Mouse (Mus musculus) midbrain, embryonic 12.5 days (tissue): ENCODE measurements at regions not wholly inside any gene's neighbourhood (a gene's known extent, or its start where the extent isn't known, plus 50 kb on each side); places are given as distances from the start of the nearest gene placed in this dataset.
A peak's percentile ranks its signal among the peaks of the same experiment; 100 is the strongest.

ENCODE experiments used
- ATAC-seq: fragments of 200-750 bp; cut with Nextera tagmentation; 2 replicates; pipeline ENCODE4 v1.8.0; 2017; ENCODE audit warnings: low read depth, moderate TSS enrichment, moderate library complexity; ENCODE audit not compliant: low FRiP score
- H3K27ac ChIP-seq: fragments of 300-500 bp; sonication (generic); replicated peaks from 2 replicates; pipeline ENCODE4 v1.5.1; 2016; ENCODE audit warnings: mild to moderate bottlenecking
- H3K27me3 ChIP-seq: fragments of 300-500 bp; sonication (generic); 2 replicates; pipeline ENCODE4 v1.6.1; 2016; ENCODE audit warnings: mild to moderate bottlenecking
- H3K36me3 ChIP-seq: fragments of 300-500 bp; sonication (generic); 2 replicates; pipeline ENCODE4 v1.6.1; 2016
- H3K4me1 ChIP-seq: fragments of 300-500 bp; sonication (generic); 2 replicates; pipeline ENCODE4 v1.6.1; 2016
- H3K4me2 ChIP-seq: fragments of 300-500 bp; sonication (generic); replicated peaks from 2 replicates; pipeline ENCODE4 v1.6.1; 2016; ENCODE audit warnings: mild to moderate bottlenecking, moderate library complexity
- H3K4me3 ChIP-seq: fragments of 300-500 bp; sonication (generic); 2 replicates; pipeline ENCODE4 v1.5.1; 2016; ENCODE audit warnings: mild to moderate bottlenecking
- H3K9ac ChIP-seq: fragments of 300-500 bp; sonication (generic); replicated peaks from 2 replicates; pipeline ENCODE4 v1.6.1; 2016; ENCODE audit warnings: mild to moderate bottlenecking, moderate library complexity
- H3K9me3 ChIP-seq: fragments of 300-500 bp; sonication (generic); 2 replicates; pipeline ENCODE4 v1.6.1; 2016; ENCODE audit warnings: mild to moderate bottlenecking
- WGBS: fragments of 180-500 bp; shearing (Covaris S2); methylation state at CpG from one replicate; pipeline ENCODE4 v1.1.7; 2016; 5-methylcytosine and 5-hydroxymethylcytosine counted together

- Histone ChIP-seq H3K4me2 (no peak overlapping the region), H3K36me3 (no peaks in the 10 kb centered on the region), H3K4me3 (no peak overlapping the region), H3K27ac (no peak overlapping the region), H3K4me1 (no peaks in the 10 kb centered on the region), H3K9ac (no peak overlapping the region), H3K9me3 (no peaks in the 10 kb centered on the region), H3K27me3 (no peaks in the 10 kb centered on the region)
- 95% methylated on average over 3 of the region's 3 CpGs for WGBS
- no peak for ATAC-seq
Measured at GRCm38 (mm10) chr10:44627431-44627830, 99.1 kb upstream of the Prdm1 start.

GRCm38 (mm10) chr10:44625521-44625920 lies 97.2 kb upstream of the Prdm1 start:
- Histone ChIP-seq H3K4me3 (no peak overlapping the region), H3K9ac (no peak overlapping the region), H3K27me3 (no peaks in the 10 kb centered on the region), H3K36me3 (no peaks in the 10 kb centered on the region), H3K4me1 (no peaks in the 10 kb centered on the region), H3K4me2 (no peak overlapping the region), H3K9me3 (no peaks in the 10 kb centered on the region), H3K27ac (0 out of 2 replicates have a peak overlapping the region, but pooled peaks have one; percentile 35)
- no peak for ATAC-seq
- 55% methylated on average over 4 of the region's 4 CpGs for WGBS

- no peak for ATAC-seq
Measured at GRCm38 (mm10) chr10:44615586-44615985, 87.3 kb upstream of the Prdm1 start.

GRCm38 (mm10) chr10:44612571-44612970 lies 84.3 kb upstream of the Prdm1 start:
- no peak overlapping the region for H3K4me3 ChIP-seq
- H3K9me3 ChIP-seq = no peaks in the 10 kb centered on the region
- no peaks in the 10 kb centered on the region for H3K27me3 ChIP-seq
- no peak for ATAC-seq
- no peak overlapping the region for H3K9ac ChIP-seq
- no peaks in the 10 kb centered on the region for H3K4me1 ChIP-seq
- H3K36me3 ChIP-seq = no peaks in the 10 kb centered on the region
- H3K4me2 ChIP-seq = no peak overlapping the region
- no peak overlapping the region for H3K27ac ChIP-seq
- 89% methylated on average over 7 of the region's 7 CpGs for WGBS

More at GRCm38 (mm10) chr10:44615586-44615985, 87.3 kb upstream of the Prdm1 start:
- 68% methylated on average over 1 of the region's 1 CpGs for WGBS
- Histone ChIP-seq H3K27ac (no peak overlapping the region), H3K4me2 (no peak overlapping the region), H3K9me3 (no peaks in the 10 kb centered on the region), H3K27me3 (no peaks in the 10 kb centered on the region), H3K4me3 (no peak overlapping the region), H3K36me3 (no peaks in the 10 kb centered on the region), H3K9ac (no peak overlapping the region), H3K4me1 (no peaks in the 10 kb centered on the region)

- Histone ChIP-seq H3K4me1 (no peaks in the 10 kb centered on the region), H3K4me3 (no peak overlapping the region), H3K36me3 (no peaks in the 10 kb centered on the region), H3K27me3 (no peaks in the 10 kb centered on the region), H3K4me2 (no peak overlapping the region), H3K27ac (no peak overlapping the region), H3K9me3 (no peaks in the 10 kb centered on the region), H3K9ac (no peak overlapping the region)
- WGBS = 83% methylated on average over 5 of the region's 5 CpGs
- ATAC-seq = no peak
Measured at GRCm38 (mm10) chr10:44611399-44611798, 83.1 kb upstream of the Prdm1 start.

GRCm38 (mm10) chr10:44609187-44609586 lies 80.9 kb upstream of the Prdm1 start:
- Histone ChIP-seq H3K27ac (no peak overlapping the region), H3K36me3 (no peaks in the 10 kb centered on the region), H3K27me3 (no peaks in the 10 kb centered on the region), H3K4me2 (no peak overlapping the region), H3K9ac (no peak overlapping the region), H3K4me3 (no peak overlapping the region), H3K4me1 (no peaks in the 10 kb centered on the region), H3K9me3 (no peaks in the 10 kb centered on the region)
- WGBS = 80% methylated on average over 6 of the region's 6 CpGs
- ATAC-seq = no peak

- H3K9ac ChIP-seq = no peak overlapping the region
- no peaks in the 10 kb centered on the region for H3K27me3 ChIP-seq
- ATAC-seq = no peak
- H3K4me2 ChIP-seq = no peak overlapping the region
- no peaks in the 10 kb centered on the region for H3K9me3 ChIP-seq
- no peak overlapping the region for H3K27ac ChIP-seq
- no peaks in the 10 kb centered on the region for H3K36me3 ChIP-seq
- H3K4me1 ChIP-seq = no peaks in the 10 kb centered on the region
- WGBS = 77% methylated on average over 5 of the region's 5 CpGs
- H3K4me3 ChIP-seq = no peak overlapping the region
Measured at GRCm38 (mm10) chr10:44607334-44607851, 79.1 kb upstream of the Prdm1 start.

GRCm38 (mm10) chr10:44604512-44604911 lies 76.2 kb upstream of the Prdm1 start:
- Histone ChIP-seq H3K4me2 (no peak overlapping the region), H3K27me3 (no peaks in the 10 kb centered on the region), H3K4me1 (peaks cover 3% of the 10 kb centered on the region; the same call in 1 of the 2 replicates), H3K27ac (no peak overlapping the region), H3K9ac (no peak overlapping the region), H3K36me3 (no peaks in the 10 kb centered on the region), H3K4me3 (no peak overlapping the region), H3K9me3 (no peaks in the 10 kb centered on the region)
- no peak for ATAC-seq
- 89% methylated on average over 11 of the region's 11 CpGs for WGBS

GRCm38 (mm10) chr10:44603461-44603860 lies 75.2 kb upstream of the Prdm1 start:
- Histone ChIP-seq H3K36me3 (no peaks in the 10 kb centered on the region), H3K27ac (no peak overlapping the region), H3K4me1 (peaks cover 3% of the 10 kb centered on the region; the same call in 1 of the 2 replicates), H3K9ac (no peak overlapping the region), H3K27me3 (no peaks in the 10 kb centered on the region), H3K9me3 (no peaks in the 10 kb centered on the region), H3K4me3 (no peak overlapping the region), H3K4me2 (no peak overlapping the region)
- WGBS = 83% methylated on average over 5 of the region's 5 CpGs
- ATAC-seq = no peak

- WGBS = 88% methylated on average over 10 of the region's 10 CpGs
- ATAC-seq = no peak
Measured at GRCm38 (mm10) chr10:44601550-44601949, 73.2 kb upstream of the Prdm1 start.

GRCm38 (mm10) chr10:44599964-44600334 lies 71.6 kb upstream of the Prdm1 start:
- Histone ChIP-seq H3K9me3 (no peaks in the 10 kb centered on the region), H3K36me3 (no peaks in the 10 kb centered on the region), H3K4me2 (no peak overlapping the region), H3K9ac (no peak overlapping the region), H3K27ac (no peak overlapping the region), H3K27me3 (no peaks in the 10 kb centered on the region), H3K4me1 (peaks cover 3% of the 10 kb centered on the region; the same call in 1 of the 2 replicates), H3K4me3 (no peak overlapping the region)
- WGBS = 69% methylated on average over 4 of the region's 4 CpGs
- no peak for ATAC-seq

More at GRCm38 (mm10) chr10:44601550-44601949, 73.2 kb upstream of the Prdm1 start:
- Histone ChIP-seq H3K9me3 (no peaks in the 10 kb centered on the region), H3K9ac (no peak overlapping the region), H3K4me3 (no peak overlapping the region), H3K36me3 (no peaks in the 10 kb centered on the region), H3K4me2 (no peak overlapping the region), H3K4me1 (peaks cover 3% of the 10 kb centered on the region; the same call in 1 of the 2 replicates), H3K27me3 (no peaks in the 10 kb centered on the region), H3K27ac (no peak overlapping the region)

GRCm38 (mm10) chr10:44599331-44599963 lies 71.1 kb upstream of the Prdm1 start:
- Histone ChIP-seq H3K4me1 (peaks cover 3% of the 10 kb centered on the region; the same call in 1 of the 2 replicates), H3K27me3 (no peaks in the 10 kb centered on the region), H3K4me2 (no peak overlapping the region), H3K9me3 (no peaks in the 10 kb centered on the region), H3K4me3 (no peak overlapping the region), H3K36me3 (no peaks in the 10 kb centered on the region), H3K9ac (no peak overlapping the region), H3K27ac (no peak overlapping the region)
- no peak for ATAC-seq
- WGBS = 72% methylated on average over 10 of the region's 10 CpGs

GRCm38 (mm10) chr10:44598615-44599014 lies 70.3 kb upstream of the Prdm1 start:
- no peak overlapping the region for H3K4me3 ChIP-seq
- H3K4me2 ChIP-seq = no peak overlapping the region
- no peak overlapping the region for H3K9ac ChIP-seq
- H3K27ac ChIP-seq = no peak overlapping the region
- H3K36me3 ChIP-seq = no peaks in the 10 kb centered on the region
- H3K27me3 ChIP-seq = no peaks in the 10 kb centered on the region
- ATAC-seq = no peak
- peaks cover 3% of the 10 kb centered on the region; the same call in 1 of the 2 replicates for H3K4me1 ChIP-seq
- 97% methylated on average over 3 of the region's 3 CpGs for WGBS
- H3K9me3 ChIP-seq = no peaks in the 10 kb centered on the region
